Mouse (Mus musculus) G1E (cell line): Measurements from ENCODE around the gene Chst3. TPM values are rescaled to one million over a fixed set of nuclear protein-coding genes. Genes with fewer than 3 reads are reported as not detected.
"Not testable (repeated sequence)": the region's sequence is repeated elsewhere in the genome, so short reads cannot be mapped to it uniquely, and the experiment has no call there.

Experiments
- ATAC-seq: 2 replicates; pipeline ENCODE4 v1.8.0; 2016; ENCODE audit warnings: mild to moderate bottlenecking; ENCODE audit not compliant: insufficient number of reproducible peaks, poor library complexity, low FRiP score, severe bottlenecking; ENCODE audit errors: extremely low read depth
- DNase-seq: peaks from one replicate; pipeline ENCODE4 v3.0.0; 2012; ENCODE audit warnings: low spot score
- H3K27me3 ChIP-seq: 2 replicates; pipeline ENCODE4 v1.6.1; 2012; ENCODE audit warnings: mild to moderate bottlenecking, low read length, inconsistent platforms; ENCODE audit not compliant: insufficient read depth
- H3K36me3 ChIP-seq: replicated peaks from 2 replicates; pipeline ENCODE3; 2012; ENCODE audit warnings: mild to moderate bottlenecking, inconsistent platforms
- H3K4me1 ChIP-seq: 2 replicates; pipeline ENCODE4 v1.6.1; 2012; ENCODE audit warnings: low read depth, low read length, inconsistent platforms, mixed read lengths; ENCODE audit not compliant: insufficient read depth
- H3K4me3 ChIP-seq: 2 replicates; pipeline ENCODE4 v1.5.1; 2012; ENCODE audit warnings: low read depth, mild to moderate bottlenecking, inconsistent platforms, low read length, moderate library complexity, mixed read lengths
- H3K9me3 ChIP-seq: replicated peaks from 2 replicates; pipeline ENCODE4 v1.6.1; 2012; ENCODE audit warnings: inconsistent platforms
- CTCF ChIP-seq: IDR thresholded peaks from 2 replicates; pipeline ENCODE4 v1.5.1; 2012; ENCODE audit warnings: low read depth, low read length, inconsistent platforms, mixed read lengths
- GATA1 ChIP-seq: IDR thresholded peaks from 2 replicates; pipeline ENCODE4 v1.6.1; 2012; ENCODE audit warnings: borderline replicate concordance, low read length, inconsistent platforms, mixed read lengths
- GATA2 ChIP-seq: IDR thresholded peaks from 2 replicates; pipeline ENCODE4 v1.6.1; 2012; ENCODE audit warnings: low read depth, low read length, inconsistent platforms, borderline replicate concordance
- POLR2AphosphoS5 ChIP-seq: IDR thresholded peaks from 2 replicates; pipeline ENCODE4 v1.6.1; 2012; ENCODE audit warnings: low read depth, low read length, inconsistent platforms; ENCODE audit not compliant: insufficient replicate concordance
- TAL1 ChIP-seq: conservative IDR thresholded peaks from 2 replicates; pipeline ENCODE4 v1.6.1; 2012; ENCODE audit warnings: low read depth, low read length, inconsistent platforms, mixed read lengths
- polyA plus RNA-seq: library from polyadenylated mRNA; stranded (reverse); fragments of >175 nt; gene quantifications from 2 replicates; pipeline ENCODE4 v1.2.3, GENCODE M21; 2012
- total RNA-seq, 2 experiments: library from RNA; stranded (forward) in 1 of 2; stranded (reverse) in 1 of 2; fragments of 200-1000 nt in 1 of 2; fragments of >200 nt in 1 of 2; fragmentation: Nextera tagmentation in 1 of 2; gene quantifications; 2 replicates each; pipeline ENCODE4 v1.2.3; 2014 to 2017

The Chst3 gene
- total and polyA plus RNA-seq, 3 experiments = 0.11 TPM; not detected in 2

GRCm38 (mm10) chr10:60166068-60166467, 53.0 kb downstream of the Chst3 start:
- Histone ChIP-seq H3K4me3 (no peak overlapping the region), H3K4me1 (no peaks in the 10 kb centered on the region), H3K36me3 (no peaks in the 10 kb centered on the region), H3K9me3 (no peaks in the 10 kb centered on the region), H3K27me3 (no peaks in the 10 kb centered on the region)
- no peak for DNase-seq
- no peak for ATAC-seq
- TF ChIP-seq CTCF (no peak), TAL1 (no peak), POLR2AphosphoS5 (no peak), GATA2 (no peak), GATA1 (no peak)

- Histone ChIP-seq H3K4me1 (no peaks in the 10 kb centered on the region), H3K9me3 (no peaks in the 10 kb centered on the region), H3K4me3 (no peak overlapping the region), H3K27me3 (no peaks in the 10 kb centered on the region), H3K36me3 (no peaks in the 10 kb centered on the region)
- TF ChIP-seq POLR2AphosphoS5 (no peak), CTCF (no peak), GATA2 (no peak), GATA1 (no peak), TAL1 (no peak)
- ATAC-seq (no peak), DNase-seq (no peak)
These were observed 54.2 kb downstream of the Chst3 start for GRCm38 (mm10) chr10:60164869-60165268.

GRCm38 (mm10) chr10:60162973-60163255, 56.1 kb downstream of the Chst3 start:
- no peak for DNase-seq
- Histone ChIP-seq H3K9me3 (no peaks in the 10 kb centered on the region), H3K36me3 (no peaks in the 10 kb centered on the region), H3K4me1 (no peaks in the 10 kb centered on the region), H3K27me3 (no peaks in the 10 kb centered on the region), H3K4me3 (no peak overlapping the region)
- TF ChIP-seq CTCF = no peak
- no peak for TF ChIP-seq GATA1
- TF ChIP-seq POLR2AphosphoS5 = no peak
- TF ChIP-seq GATA2 = no peak
- TF ChIP-seq TAL1 = no peak
- ATAC-seq = no peak

- DNase-seq, H3K36me3 ChIP-seq: not testable (repeated sequence)
These were observed 56.7 kb downstream of the Chst3 start for GRCm38 (mm10) chr10:60162184-60162972.

GRCm38 (mm10) chr10:60161397-60161796, 57.7 kb downstream of the Chst3 start:
- not testable (repeated sequence) for ATAC-seq, H3K36me3 ChIP-seq, H3K4me3 ChIP-seq, H3K27me3 ChIP-seq, H3K9me3 ChIP-seq, H3K4me1 ChIP-seq, DNase-seq

More at GRCm38 (mm10) chr10:60162184-60162972, 56.7 kb downstream of the Chst3 start:
- H3K27me3 ChIP-seq, H3K4me1 ChIP-seq, ATAC-seq, H3K4me3 ChIP-seq, H3K9me3 ChIP-seq: not testable (repeated sequence)

GRCm38 (mm10) chr10:60158144-60158543, 60.9 kb downstream of the Chst3 start:
- H3K4me1 ChIP-seq = no peaks in the 10 kb centered on the region
- H3K27me3 ChIP-seq = no peaks in the 10 kb centered on the region
- TF ChIP-seq CTCF (no peak), TAL1 (no peak), GATA2 (no peak), GATA1 (no peak), POLR2AphosphoS5 (no peak)
- DNase-seq (no peak), ATAC-seq (no peak)
- H3K4me3 ChIP-seq = no peak overlapping the region
- no peaks in the 10 kb centered on the region for H3K9me3 ChIP-seq
- no peaks in the 10 kb centered on the region for H3K36me3 ChIP-seq

GRCm38 (mm10) chr10:60156016-60156415, 63.0 kb downstream of the Chst3 start:
- DNase-seq (no peak), ATAC-seq (no peak)
- TF ChIP-seq TAL1 (no peak), POLR2AphosphoS5 (no peak), CTCF (no peak), GATA1 (no peak), GATA2 (no peak)
- no peaks in the 10 kb centered on the region for H3K36me3 ChIP-seq
- H3K27me3 ChIP-seq = no peaks in the 10 kb centered on the region
- no peaks in the 10 kb centered on the region for H3K4me1 ChIP-seq
- H3K4me3 ChIP-seq = no peak overlapping the region
- H3K9me3 ChIP-seq = no peaks in the 10 kb centered on the region
